Mouse (Mus musculus) embryonic facial prominence, embryonic 14.5 days (tissue): ENCODE data around the gene Ago4. TPM values are rescaled to one million over a fixed set of nuclear protein-coding genes. Genes with fewer than 3 reads are reported as not detected.
A peak's percentile ranks its signal among the peaks of the same experiment; 100 is the strongest.

ENCODE experiments used
- ATAC-seq: fragments of 200-750 bp; cut with Nextera tagmentation; 2 replicates; pipeline ENCODE4 v1.8.0; 2017; ENCODE audit warnings: low read depth, moderate number of reproducible peaks, moderate TSS enrichment
- DNase-seq: peaks from one replicate; pipeline ENCODE4 v3.0.0-alpha.2; 2015; ENCODE audit warnings: low spot score
- H3K27ac ChIP-seq: fragments of 300-500 bp; sonication (generic); replicated peaks from 2 replicates; pipeline ENCODE4 v1.5.1; 2014; ENCODE audit warnings: low read depth, mild to moderate bottlenecking, low read length, moderate library complexity
- H3K27me3 ChIP-seq: fragments of 300-500 bp; sonication (generic); replicated peaks from 2 replicates; pipeline ENCODE4 v1.6.1; 2014; ENCODE audit warnings: low read length; ENCODE audit not compliant: control insufficient read depth, insufficient read depth
- H3K36me3 ChIP-seq: fragments of 300-500 bp; sonication (generic); 2 replicates; pipeline ENCODE4 v1.6.1; 2014; ENCODE audit warnings: low read length, mixed read lengths; ENCODE audit not compliant: control insufficient read depth, insufficient read depth
- H3K4me1 ChIP-seq: fragments of 300-500 bp; sonication (generic); 2 replicates; pipeline ENCODE4 v1.6.1; 2014; ENCODE audit warnings: antibody characterized with exemption, low read length; ENCODE audit not compliant: control insufficient read depth, insufficient read depth
- H3K4me2 ChIP-seq: fragments of 300-500 bp; sonication (generic); 2 replicates; pipeline ENCODE4 v1.6.1; 2014; ENCODE audit warnings: low read depth, mild to moderate bottlenecking, low read length, moderate library complexity, mixed read lengths
- H3K4me3 ChIP-seq: fragments of 300-500 bp; sonication (generic); 2 replicates; pipeline ENCODE4 v1.5.1; 2014; ENCODE audit warnings: low read depth, mild to moderate bottlenecking, low read length
- H3K9ac ChIP-seq: fragments of 300-500 bp; sonication (generic); 2 replicates; pipeline ENCODE4 v1.6.1; 2014; ENCODE audit warnings: low read depth, mild to moderate bottlenecking, low read length, moderate library complexity, mixed read lengths
- H3K9me3 ChIP-seq: fragments of 300-500 bp; sonication (generic); 2 replicates; pipeline ENCODE4 v1.6.1; 2016; ENCODE audit warnings: low read length; ENCODE audit not compliant: control insufficient read depth
- WGBS: fragments of 180-500 bp; shearing (Covaris S2); extraction: QIAGEN DNeasy Blood & Tissue Kit; methylation state at CpG from one replicate; pipeline ENCODE4 v1.1.7; 2014; 5-methylcytosine and 5-hydroxymethylcytosine counted together
- microRNA-seq: library from miRNA; unstranded; fragments of <30 nt; microRNA quantifications from one replicate; pipeline ENCODE4, GENCODE M21; 2016; ENCODE audit warnings: borderline number of aligned reads
- polyA plus RNA-seq: library from polyadenylated mRNA; unstranded; fragments of >200 nt; fragmentation: Nextera tagmentation; extraction: Ambion mirVana; gene quantifications from 2 replicates; pipeline ENCODE4 v1.2.1, GENCODE M21; 2014

Ago4 gene
- polyA plus RNA-seq, 1 experiment from 2014 or later = 2.6 TPM

DNA sequence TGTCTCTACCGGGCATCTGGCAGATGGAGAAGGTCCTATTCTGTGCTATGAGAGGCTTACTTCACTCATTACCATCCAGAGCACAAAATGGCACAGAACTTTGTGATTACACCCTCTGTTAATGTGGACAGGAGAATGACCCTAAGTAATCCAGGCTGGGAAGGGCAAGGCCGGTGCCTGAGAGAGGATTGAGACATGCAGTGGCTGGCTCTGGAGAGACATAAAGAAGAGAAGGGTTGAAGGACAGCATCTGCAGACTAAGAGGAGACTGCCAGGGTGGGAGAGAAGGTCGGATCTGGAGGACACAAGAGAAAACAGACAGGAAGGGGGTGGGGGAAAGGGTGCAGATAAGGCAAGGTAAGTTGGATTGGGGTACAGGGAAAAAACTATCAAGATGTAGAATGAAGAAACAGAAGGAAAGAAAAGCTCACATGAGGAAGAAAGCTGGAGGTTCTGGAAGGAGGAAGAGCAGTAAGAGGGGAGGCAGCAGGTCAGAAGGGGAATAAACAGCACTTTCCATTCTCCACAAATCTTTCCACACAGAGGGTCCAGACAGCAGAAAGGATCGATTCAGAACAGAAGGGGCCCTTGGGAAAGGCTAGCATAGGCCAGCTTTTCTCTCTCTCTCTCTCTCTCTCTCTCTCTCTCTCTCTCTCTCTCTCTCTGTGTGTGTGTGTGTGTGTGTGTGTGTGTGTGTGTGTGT is 68.9 kb downstream of the Ago4 start:
- 31% methylated on average over 4 of the region's 4 CpGs for WGBS
- Histone ChIP-seq H3K9ac (no peak overlapping the region), H3K4me1 (peaks cover 23% of the 10 kb centered on the region), H3K27me3 (no peaks in the 10 kb centered on the region), H3K4me2 (no peak overlapping the region), H3K27ac (no peak overlapping the region), H3K4me3 (no peak overlapping the region), H3K9me3 (no peaks in the 10 kb centered on the region), H3K36me3 (peaks cover 12% of the 10 kb centered on the region)
- no peak for DNase-seq
- ATAC-seq = no peak

DNA sequence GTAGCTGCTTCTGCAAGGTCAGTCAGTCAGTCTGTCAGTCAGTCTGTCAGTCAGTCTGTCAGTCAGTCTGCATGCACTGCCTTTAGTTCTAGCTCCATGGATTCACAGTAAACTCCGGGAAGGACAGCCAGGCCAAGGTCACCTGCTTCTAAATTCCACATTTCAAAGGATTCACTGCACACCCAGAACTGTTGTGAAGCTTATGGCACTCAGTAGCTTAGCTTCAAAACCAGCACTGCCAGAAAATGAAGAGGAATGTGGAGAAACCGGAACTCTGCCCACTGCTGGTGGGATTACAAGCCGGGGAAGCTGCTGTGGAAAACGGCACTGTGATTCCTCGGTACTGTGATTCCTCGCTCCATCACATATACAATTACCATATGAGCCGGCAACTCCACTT is 77.8 kb downstream of the Ago4 start:
- Histone ChIP-seq H3K4me2 (no peak overlapping the region), H3K36me3 (peaks cover 80% of the 10 kb centered on the region), H3K27ac (no peak overlapping the region), H3K9ac (no peak overlapping the region), H3K4me3 (no peak overlapping the region), H3K9me3 (no peaks in the 10 kb centered on the region), H3K27me3 (no peaks in the 10 kb centered on the region), H3K4me1 (no peaks in the 10 kb centered on the region)
- DNase-seq = peak; percentile 37
- ATAC-seq = peak; percentile 41; the same call in 1 of the 2 replicates
- WGBS = 77% methylated on average over 7 of the region's 7 CpGs

DNA sequence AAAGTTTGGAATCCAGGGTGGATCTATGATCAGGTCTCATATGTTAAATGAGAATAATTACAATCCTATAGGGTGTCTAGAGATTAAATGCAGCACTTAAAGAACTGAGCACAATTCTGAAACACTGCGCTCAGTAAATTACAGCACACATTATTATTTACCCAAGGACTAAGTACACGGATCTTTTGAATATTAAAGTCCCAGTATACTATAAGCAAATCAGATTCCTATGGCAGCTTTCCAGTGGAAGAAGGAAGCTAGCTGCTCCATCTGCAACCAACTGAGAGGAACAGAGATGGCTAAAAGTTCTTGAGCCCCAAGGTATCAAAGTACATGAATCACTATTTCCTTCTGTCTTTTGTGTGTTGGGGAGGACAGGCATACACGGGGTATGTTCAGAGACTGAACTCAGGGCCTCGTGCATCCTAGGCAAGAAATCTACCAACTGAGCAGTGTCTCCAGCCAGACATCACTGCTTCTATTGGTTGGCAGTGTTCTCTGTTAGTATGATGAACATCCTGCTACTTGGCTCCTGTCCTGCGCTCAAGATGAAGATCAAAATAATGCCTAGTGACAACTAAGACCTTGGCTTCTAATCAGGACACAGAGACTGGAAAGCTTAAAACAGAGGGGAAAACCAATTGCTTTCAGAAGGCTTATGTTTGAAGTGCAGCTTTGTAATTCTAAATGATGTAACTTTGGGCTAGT is 78.6 kb downstream of the Ago4 start:
- Histone ChIP-seq H3K27me3 (no peaks in the 10 kb centered on the region), H3K4me1 (no peaks in the 10 kb centered on the region), H3K9ac (no peak overlapping the region), H3K4me3 (no peak overlapping the region), H3K9me3 (no peaks in the 10 kb centered on the region), H3K27ac (no peak overlapping the region), H3K4me2 (no peak overlapping the region), H3K36me3 (peaks cover 80% of the 10 kb centered on the region)
- DNase-seq (no peak), ATAC-seq (no peak)
- 95% methylated on average over 5 of the region's 5 CpGs for WGBS

- no peaks in the 10 kb centered on the region for H3K9me3 ChIP-seq
- peaks cover 73% of the 10 kb centered on the region for H3K36me3 ChIP-seq
- H3K27me3 ChIP-seq = no peaks in the 10 kb centered on the region
- no peak overlapping the region for H3K9ac ChIP-seq
- H3K4me2 ChIP-seq = no peak overlapping the region
- no peaks in the 10 kb centered on the region for H3K4me1 ChIP-seq
- WGBS = 94% methylated on average over 1 of the region's 1 CpGs
- no peak for DNase-seq
- no peak overlapping the region for H3K4me3 ChIP-seq
- no peak for ATAC-seq
- H3K27ac ChIP-seq = no peak overlapping the region
These were observed 83.0 kb downstream of the Ago4 start for GRCm38 (mm10) chr4:126450268-126450667.

- no peak for DNase-seq
- Histone ChIP-seq H3K4me1 (no peaks in the 10 kb centered on the region), H3K27me3 (no peaks in the 10 kb centered on the region), H3K4me3 (no peak overlapping the region), H3K4me2 (no peak overlapping the region), H3K9me3 (no peaks in the 10 kb centered on the region), H3K9ac (no peak overlapping the region), H3K36me3 (peaks cover 64% of the 10 kb centered on the region), H3K27ac (no peak overlapping the region)
- ATAC-seq = no peak
- WGBS = 85% methylated on average over 7 of the region's 7 CpGs
These were observed 86.1 kb downstream of the Ago4 start for GRCm38 (mm10) chr4:126447126-126447525.

GRCm38 (mm10) chr4:126444528-126444927 is 88.7 kb downstream of the Ago4 start:
- H3K36me3 ChIP-seq = peaks cover 76% of the 10 kb centered on the region
- H3K27me3 ChIP-seq = no peaks in the 10 kb centered on the region
- H3K9me3 ChIP-seq = no peaks in the 10 kb centered on the region
- H3K4me2 ChIP-seq = no peak overlapping the region
- DNase-seq (no peak), ATAC-seq (no peak)
- H3K9ac ChIP-seq = no peak overlapping the region
- H3K27ac ChIP-seq = no peak overlapping the region
- H3K4me3 ChIP-seq = no peak overlapping the region
- no peaks in the 10 kb centered on the region for H3K4me1 ChIP-seq
- WGBS = 93% methylated on average over 3 of the region's 3 CpGs

Small RNA genes within 50 kb of the gene (microRNA-seq; reads per million reads assigned to microRNA genes)
- not detected for gene Mir7119

Other genes starting within 250 kb of the Ago4 start
- gene Col8a2, start 246.7 kb downstream of the Ago4 start, polyA plus RNA-seq = 78.9 and 83.0 TPM in 2 replicates
- 49.7 and 60.1 TPM in 2 replicates for gene Adprhl2, start 211.8 kb downstream of the Ago4 start, polyA plus RNA-seq
- 13.9 and 15.4 TPM in 2 replicates for gene Tekt2, start 207.8 kb downstream of the Ago4 start, polyA plus RNA-seq
- 11.9 and 12.9 TPM in 2 replicates for gene Ago3, start 103.9 kb downstream of the Ago4 start, polyA plus RNA-seq
- gene Ago1, start 64.9 kb downstream of the Ago4 start, polyA plus RNA-seq = 6.9 and 7.0 TPM in 2 replicates
- 28.0 and 32.5 TPM in 2 replicates for gene Clspn, start 23.5 kb upstream of the Ago4 start, polyA plus RNA-seq
- gene 5730409E04Rik, start 76.3 kb upstream of the Ago4 start, polyA plus RNA-seq = 4.4 and 5.7 TPM in 2 replicates
- 465 and 479 TPM in 2 replicates for gene Psmb2, start 144.2 kb upstream of the Ago4 start, polyA plus RNA-seq
- 0.22 and 0.78 TPM in 2 replicates for gene Tfap2e, start 202.8 kb upstream of the Ago4 start, polyA plus RNA-seq
- 28.4 and 31.1 TPM in 2 replicates for gene Ncdn, start 220.0 kb upstream of the Ago4 start, polyA plus RNA-seq
- gene AU040320, start 220.1 kb upstream of the Ago4 start, polyA plus RNA-seq = 18.8 and 20.8 TPM in 2 replicates